Mouse (Mus musculus) E14TG2a.4 (cell line): ENCODE data around the gene Dnajc17.

Experiments
- H3K27me3 ChIP-seq: 2 replicates; pipeline ENCODE4 v1.6.1; 2014; ENCODE audit warnings: low read length, control low read depth; ENCODE audit not compliant: insufficient read depth
- H3K36me3 ChIP-seq: 2 replicates; pipeline ENCODE4 v1.6.1; 2014; ENCODE audit warnings: low read length, control low read depth; ENCODE audit not compliant: insufficient read depth
- H3K4me1 ChIP-seq: replicated peaks from 2 replicates; pipeline ENCODE4 v1.6.1; 2014; ENCODE audit warnings: low read depth, low read length, control low read depth
- H3K4me3 ChIP-seq: replicated peaks from 2 replicates; pipeline ENCODE4 v1.5.1; 2014; ENCODE audit warnings: mild to moderate bottlenecking, low read length
- H3K9me3 ChIP-seq: 2 replicates; pipeline ENCODE4 v1.6.1; 2014; ENCODE audit warnings: low read length, control low read depth
- CTCF ChIP-seq: conservative IDR thresholded peaks from 2 replicates; pipeline ENCODE4 v1.5.1; 2014; ENCODE audit warnings: low read length
- NANOG ChIP-seq: IDR thresholded peaks from 2 replicates; pipeline ENCODE4 v1.6.1; 2014; ENCODE audit warnings: borderline replicate concordance, low read length, mixed read lengths
- POU5F1 ChIP-seq: IDR thresholded peaks from 2 replicates; pipeline ENCODE4 v1.6.1; 2014; ENCODE audit warnings: low read length, borderline replicate concordance

Gene Dnajc17

DNA sequence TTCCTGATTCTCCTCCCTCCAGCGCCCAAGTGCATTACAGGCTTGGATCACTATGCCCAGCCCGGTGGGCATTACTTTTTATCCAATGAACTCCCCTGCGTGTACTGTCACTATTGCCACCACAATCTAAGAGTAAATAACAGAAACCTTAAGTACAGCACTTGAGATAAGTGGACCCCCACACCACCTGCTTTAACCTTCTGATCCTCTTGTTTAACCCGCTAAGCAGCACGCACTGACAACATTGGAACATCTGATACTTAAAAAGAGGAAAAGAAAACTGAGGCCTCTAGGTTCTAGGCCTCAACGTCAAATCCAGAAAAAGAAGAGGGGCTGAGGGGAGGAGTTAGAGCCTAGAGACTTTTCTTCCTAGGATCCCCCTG is 643 bp downstream of the Dnajc17 start:
- no peaks in the 10 kb centered on the region for H3K9me3 ChIP-seq
- H3K4me1 ChIP-seq = peaks cover 52% of the 10 kb centered on the region
- peaks cover 28% of the 10 kb centered on the region for H3K36me3 ChIP-seq
- peak overlapping the region; percentile 89 for H3K4me3 ChIP-seq
- H3K27me3 ChIP-seq = no peaks in the 10 kb centered on the region
- TF ChIP-seq POU5F1 (no peak), NANOG (no peak), CTCF (no peak)

DNA sequence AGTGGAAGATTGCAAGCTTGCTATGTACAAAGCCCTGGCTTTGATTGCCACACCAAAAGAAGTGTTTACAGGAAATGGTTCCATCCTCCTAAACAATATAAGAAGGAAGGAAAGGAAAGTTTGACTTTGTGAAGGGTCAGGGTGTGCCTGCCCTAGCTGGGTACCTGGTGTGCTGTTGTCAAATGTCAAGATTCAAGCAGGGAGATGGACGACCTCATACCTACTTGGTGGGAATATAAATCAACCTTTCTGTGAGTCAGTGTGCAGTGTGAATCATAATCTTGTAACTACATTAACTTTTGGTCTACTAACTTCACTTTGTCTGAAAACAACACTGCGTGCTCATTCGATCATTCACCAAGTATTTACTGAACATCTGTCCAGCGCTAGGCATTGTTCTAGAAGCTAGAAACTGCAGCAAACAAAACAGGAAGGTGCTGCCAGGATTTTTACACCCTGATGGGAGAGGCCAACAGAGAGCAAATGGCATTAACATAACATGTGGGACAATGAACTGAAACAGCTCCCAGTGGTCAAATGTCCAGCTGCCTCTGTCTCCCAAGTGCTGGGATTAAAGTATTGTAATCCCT is 4.6 kb downstream of the Dnajc17 start:
- no peaks in the 10 kb centered on the region for H3K36me3 ChIP-seq
- TF ChIP-seq POU5F1 (no peak), CTCF (no peak), NANOG (peak; percentile 55; the same call in 1 of the 2 replicates)
- H3K9me3 ChIP-seq = no peaks in the 10 kb centered on the region
- H3K4me3 ChIP-seq = no peak overlapping the region
- peaks cover 43% of the 10 kb centered on the region for H3K4me1 ChIP-seq
- H3K27me3 ChIP-seq = no peaks in the 10 kb centered on the region

DNA sequence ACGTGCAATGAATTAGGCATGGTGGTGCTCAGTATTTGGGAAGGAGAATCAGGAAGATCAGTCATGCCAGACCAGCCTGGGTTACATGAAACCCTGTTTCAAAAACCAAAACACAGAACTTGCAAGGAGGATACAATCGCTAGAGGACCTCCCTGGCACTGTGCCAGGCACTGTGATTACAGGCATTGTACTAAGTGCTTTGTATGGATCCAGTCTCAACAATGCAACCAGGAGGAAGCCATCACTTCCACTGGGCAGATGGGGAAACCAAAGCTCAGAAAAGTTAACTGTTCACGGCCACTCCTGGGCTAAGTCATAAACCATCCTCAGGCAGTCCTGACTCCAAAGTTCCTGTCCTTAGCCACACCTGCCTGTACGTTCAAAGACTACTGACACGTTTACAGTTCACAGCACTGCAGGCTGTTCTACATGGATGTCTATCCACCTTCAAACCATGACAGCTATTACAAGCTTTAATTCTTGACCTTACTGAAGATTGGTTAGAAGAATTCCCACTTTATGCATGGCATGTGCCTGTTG is 5.6 kb downstream of the Dnajc17 start:
- Histone ChIP-seq H3K9me3 (no peaks in the 10 kb centered on the region), H3K27me3 (no peaks in the 10 kb centered on the region), H3K4me3 (no peak overlapping the region), H3K4me1 (peaks cover 46% of the 10 kb centered on the region), H3K36me3 (no peaks in the 10 kb centered on the region)
- TF ChIP-seq POU5F1 (no peak), CTCF (no peak), NANOG (no peak)

DNA sequence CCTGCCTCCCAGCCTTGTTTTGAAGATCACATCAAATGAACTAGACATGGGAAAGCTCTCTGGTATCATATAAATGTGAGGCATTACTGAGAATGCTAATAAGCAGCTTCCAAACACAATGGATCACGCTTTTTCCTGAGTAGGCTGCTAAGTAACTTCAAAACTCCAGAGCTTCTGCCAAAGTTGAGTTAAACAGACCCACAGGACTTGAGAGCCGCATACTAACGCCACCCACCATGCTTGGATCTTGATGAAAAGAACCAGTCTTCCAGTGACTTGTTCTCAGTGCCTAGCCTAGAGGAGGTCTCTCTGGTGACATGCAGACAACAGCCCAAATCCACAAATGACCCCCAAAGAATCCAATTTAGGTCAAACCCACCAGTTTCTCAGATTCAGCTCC is 9.7 kb downstream of the Dnajc17 start:
- H3K36me3 ChIP-seq = no peaks in the 10 kb centered on the region
- no peak overlapping the region for H3K4me3 ChIP-seq
- H3K4me1 ChIP-seq = peaks cover 32% of the 10 kb centered on the region
- no peaks in the 10 kb centered on the region for H3K9me3 ChIP-seq
- no peaks in the 10 kb centered on the region for H3K27me3 ChIP-seq
- TF ChIP-seq CTCF (no peak), NANOG (no peak), POU5F1 (no peak)

DNA sequence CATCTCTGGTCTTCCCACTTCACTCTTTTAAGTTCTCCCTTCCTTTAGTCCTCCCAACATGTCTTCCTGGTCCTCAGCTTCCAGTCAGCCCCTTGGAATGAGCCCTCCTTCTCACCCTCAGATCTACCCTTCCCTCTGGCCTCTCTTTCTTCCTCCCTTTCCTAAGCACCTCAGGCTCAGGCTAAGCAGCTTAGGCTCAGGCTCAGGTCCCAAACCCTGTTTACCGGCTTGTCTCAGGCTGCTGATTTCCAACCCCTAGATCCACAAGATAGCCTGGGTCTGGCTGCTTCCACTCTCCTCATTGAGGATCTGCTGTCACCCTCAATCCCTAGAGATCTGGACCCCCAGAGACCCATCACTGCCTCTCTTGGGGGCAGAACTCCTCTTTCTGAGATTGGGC is 10.5 kb downstream of the Dnajc17 start:
- H3K36me3 ChIP-seq = no peaks in the 10 kb centered on the region
- peaks cover 35% of the 10 kb centered on the region for H3K4me1 ChIP-seq
- TF ChIP-seq POU5F1 (no peak), NANOG (no peak), CTCF (no peak)
- H3K27me3 ChIP-seq = no peaks in the 10 kb centered on the region
- no peak overlapping the region for H3K4me3 ChIP-seq
- no peaks in the 10 kb centered on the region for H3K9me3 ChIP-seq

DNA sequence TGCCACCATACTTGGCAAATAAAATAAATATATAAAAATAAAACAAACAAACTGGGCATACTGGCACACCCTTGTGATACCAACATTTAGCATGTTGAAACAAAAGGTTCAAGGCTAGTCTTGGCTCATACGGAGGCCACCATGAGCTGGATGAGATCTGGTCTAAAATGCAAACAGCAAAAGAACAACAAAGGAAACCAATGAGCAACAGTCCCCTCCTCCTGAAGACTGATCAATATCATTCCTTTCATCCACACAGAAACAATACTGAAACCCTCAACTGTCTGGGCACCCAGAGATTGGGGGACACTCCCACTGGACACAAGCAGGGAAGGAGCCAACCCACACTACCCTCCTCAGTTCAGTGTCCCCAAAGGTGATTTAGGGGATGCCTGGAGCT is 11.1 kb downstream of the Dnajc17 start:
- TF ChIP-seq CTCF = no peak
- no peak for TF ChIP-seq POU5F1
- TF ChIP-seq NANOG = no peak
- Histone ChIP-seq H3K4me3 (no peak overlapping the region), H3K9me3 (no peaks in the 10 kb centered on the region), H3K27me3 (no peaks in the 10 kb centered on the region), H3K36me3 (no peaks in the 10 kb centered on the region), H3K4me1 (peaks cover 29% of the 10 kb centered on the region)

DNA sequence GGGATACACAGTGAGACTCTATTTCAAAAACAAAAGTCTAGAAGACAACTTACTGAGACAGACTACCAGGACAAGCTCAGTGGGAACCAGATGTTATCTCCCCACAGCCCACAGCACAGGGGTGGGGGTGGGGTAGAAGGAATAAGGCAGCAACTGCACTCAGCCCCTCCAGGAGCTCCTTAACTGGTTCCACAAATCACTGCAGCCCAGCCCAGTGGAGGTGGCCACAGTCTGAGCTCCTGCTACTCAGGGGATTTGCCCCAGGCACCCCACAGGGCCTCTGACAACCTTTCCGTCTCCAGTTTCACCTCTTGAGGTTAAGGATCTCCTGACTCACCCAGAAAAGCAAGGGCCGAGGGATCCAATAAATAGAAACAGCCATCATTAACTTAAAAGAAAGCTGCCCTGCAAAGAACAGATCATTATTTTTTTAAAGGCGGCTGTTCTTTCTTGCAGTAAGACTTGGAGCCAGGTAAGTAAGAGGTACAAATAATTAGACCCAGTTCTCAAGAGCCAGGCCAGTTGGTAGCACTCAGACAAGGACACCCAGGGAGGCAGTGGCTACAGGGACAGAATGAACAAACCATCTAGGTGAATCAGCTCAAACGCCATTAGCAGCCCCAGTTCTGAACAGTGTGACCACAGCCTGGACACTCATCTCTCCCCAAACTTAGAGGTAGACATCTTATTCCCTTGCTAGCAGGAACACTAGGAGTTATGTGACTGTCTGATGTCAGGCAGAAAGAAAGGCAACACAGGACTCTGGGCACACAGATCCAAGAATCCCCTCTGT is 12.1 kb downstream of the Dnajc17 start:
- Histone ChIP-seq H3K4me3 (no peak overlapping the region), H3K9me3 (no peaks in the 10 kb centered on the region), H3K36me3 (no peaks in the 10 kb centered on the region), H3K27me3 (no peaks in the 10 kb centered on the region), H3K4me1 (peaks cover 29% of the 10 kb centered on the region)
- no peak for TF ChIP-seq CTCF
- no peak for TF ChIP-seq NANOG
- no peak for TF ChIP-seq POU5F1

DNA sequence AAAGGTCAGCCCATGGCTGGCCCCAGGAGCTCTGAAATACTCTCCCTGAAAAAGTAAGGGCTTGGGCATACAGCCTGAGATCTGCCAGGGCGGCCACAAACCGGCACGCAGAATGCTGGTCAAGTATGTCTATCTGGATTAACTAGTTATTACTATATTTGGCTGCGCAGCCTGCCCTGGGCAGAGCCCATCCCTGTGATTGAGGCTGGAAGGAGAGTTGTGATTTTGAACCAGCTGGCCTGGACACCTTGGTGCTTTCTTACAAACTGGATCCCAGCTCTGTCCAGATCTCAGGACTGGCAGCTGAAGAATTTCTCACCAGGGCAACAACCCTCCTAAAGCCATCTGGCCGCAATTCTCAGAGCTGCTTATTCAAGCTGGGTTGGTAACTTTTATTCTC is 14.5 kb downstream of the Dnajc17 start:
- TF ChIP-seq POU5F1 = no peak
- TF ChIP-seq NANOG = no peak
- TF ChIP-seq CTCF = no peak
- Histone ChIP-seq H3K36me3 (no peaks in the 10 kb centered on the region), H3K27me3 (no peaks in the 10 kb centered on the region), H3K4me3 (peak overlapping the region; percentile 29; the same call in 1 of the 2 replicates), H3K9me3 (no peaks in the 10 kb centered on the region), H3K4me1 (peaks cover 38% of the 10 kb centered on the region)

DNA sequence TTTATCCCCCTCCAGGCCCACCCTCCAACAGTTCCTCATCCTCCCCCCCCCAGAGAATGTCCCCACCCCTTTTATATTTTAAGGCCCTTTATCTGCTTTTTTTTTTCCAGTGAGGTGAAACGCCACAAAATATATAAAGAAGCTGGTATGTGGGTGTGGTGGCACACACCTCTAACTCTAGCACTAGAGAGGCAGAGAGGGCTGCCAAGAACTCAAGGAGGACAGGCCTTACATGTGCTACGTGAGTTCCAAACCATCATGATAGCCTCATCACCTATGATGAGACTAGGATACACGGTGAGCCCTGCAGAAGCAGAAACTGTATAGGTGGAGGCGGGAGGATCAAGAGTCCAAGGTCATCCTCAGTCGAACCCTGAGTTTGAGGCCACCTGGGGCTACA is 17.6 kb downstream of the Dnajc17 start:
- no peak overlapping the region for H3K4me3 ChIP-seq
- H3K4me1 ChIP-seq = peaks cover 31% of the 10 kb centered on the region
- TF ChIP-seq NANOG (no peak), POU5F1 (no peak), CTCF (no peak)
- H3K9me3 ChIP-seq = no peaks in the 10 kb centered on the region
- H3K27me3 ChIP-seq = no peaks in the 10 kb centered on the region
- 0 out of 2 replicates have a peak, but pooled peaks cover under 1% of the 10 kb centered on the region for H3K36me3 ChIP-seq
